Mouse (Mus musculus): ENCODE results near the gene Ska3. TPM values are rescaled to one million over a fixed set of nuclear protein-coding genes. Genes with fewer than 3 reads are reported as not detected.
"Not testable (repeated sequence)": the region's sequence is repeated elsewhere in the genome, so short reads cannot be mapped to it uniquely, and the experiment has no call there.

The Ska3 gene
- polyA plus RNA-seq, 1 experiment from 2014 or later: 30.2 TPM

- peaks cover 11% of the 10 kb centered on the region; the same call in 1 of the 2 replicates for H3K36me3 ChIP-seq (ENCODE audit: control insufficient read depth, insufficient read depth, low read length)
- ATAC-seq (replicated peaks; ENCODE audit: low FRiP score, low TSS enrichment, low read depth): no peak
- no peak overlapping the region for H3K4me3 ChIP-seq (ENCODE audit: low read depth, low read length)
- 90% methylated on average over 2 of the region's 2 CpGs for WGBS
- no peaks in the 10 kb centered on the region for H3K27me3 ChIP-seq (replicated peaks; ENCODE audit: control insufficient read depth, insufficient read depth, low read length)
- no peaks in the 10 kb centered on the region for H3K4me1 ChIP-seq (replicated peaks; ENCODE audit: control insufficient read depth, insufficient read depth, low read length)
- H3K27ac ChIP-seq (ENCODE audit: low read depth): no peak overlapping the region
- H3K9ac ChIP-seq (ENCODE audit: low read length): no peak overlapping the region
- no peaks in the 10 kb centered on the region for H3K9me3 ChIP-seq (ENCODE audit: control insufficient read depth, low read length)
- H3K4me2 ChIP-seq (ENCODE audit: low read length): no peak overlapping the region
- DNase-seq (ENCODE audit: low spot score): no peak
Observed at GRCm38 (mm10) chr14:57852961-57853360, 27.0 kb upstream of the Ska3 start.

GRCm38 (mm10) chr14:57850330-57850729, 24.3 kb upstream of the Ska3 start:
- no peaks in the 10 kb centered on the region for H3K9me3 ChIP-seq (ENCODE audit: control insufficient read depth, low read length)
- ATAC-seq (replicated peaks; ENCODE audit: low FRiP score, low TSS enrichment, low read depth): no peak
- H3K27ac ChIP-seq (ENCODE audit: low read depth): no peak overlapping the region
- H3K4me3 ChIP-seq (ENCODE audit: low read depth, low read length): no peak overlapping the region
- WGBS: 88% methylated on average over 3 of the region's 3 CpGs
- H3K27me3 ChIP-seq (replicated peaks; ENCODE audit: control insufficient read depth, insufficient read depth, low read length): no peaks in the 10 kb centered on the region
- H3K4me1 ChIP-seq (replicated peaks; ENCODE audit: control insufficient read depth, insufficient read depth, low read length): no peaks in the 10 kb centered on the region
- no peak for DNase-seq (ENCODE audit: low spot score)
- no peak overlapping the region for H3K4me2 ChIP-seq (ENCODE audit: low read length)
- H3K9ac ChIP-seq (ENCODE audit: low read length): no peak overlapping the region
- H3K36me3 ChIP-seq (ENCODE audit: control insufficient read depth, insufficient read depth, low read length): peaks cover 20% of the 10 kb centered on the region

- H3K9ac ChIP-seq (ENCODE audit: low read length): no peak overlapping the region
- H3K4me3 ChIP-seq (ENCODE audit: low read depth, low read length): no peak overlapping the region
- H3K27ac ChIP-seq (ENCODE audit: low read depth): no peak overlapping the region
- DNase-seq (ENCODE audit: low spot score) (no peak), ATAC-seq (replicated peaks; ENCODE audit: low FRiP score, low TSS enrichment, low read depth) (no peak)
- WGBS: 90% methylated on average over 2 of the region's 2 CpGs
- H3K27me3 ChIP-seq (replicated peaks; ENCODE audit: control insufficient read depth, insufficient read depth, low read length): no peaks in the 10 kb centered on the region
- peaks cover 30% of the 10 kb centered on the region for H3K36me3 ChIP-seq (ENCODE audit: control insufficient read depth, insufficient read depth, low read length)
- H3K4me2 ChIP-seq (ENCODE audit: low read length): no peak overlapping the region
- no peaks in the 10 kb centered on the region for H3K9me3 ChIP-seq (ENCODE audit: control insufficient read depth, low read length)
- no peaks in the 10 kb centered on the region for H3K4me1 ChIP-seq (replicated peaks; ENCODE audit: control insufficient read depth, insufficient read depth, low read length)
Observed at GRCm38 (mm10) chr14:57848646-57849045, 22.7 kb upstream of the Ska3 start.

- not testable (repeated sequence) for H3K27ac ChIP-seq (ENCODE audit: low read depth); H3K9me3 ChIP-seq (ENCODE audit: control insufficient read depth, low read length); ATAC-seq (replicated peaks; ENCODE audit: low FRiP score, low TSS enrichment, low read depth); H3K4me1 ChIP-seq (replicated peaks; ENCODE audit: control insufficient read depth, insufficient read depth, low read length); H3K4me3 ChIP-seq (ENCODE audit: low read depth, low read length); H3K4me2 ChIP-seq (ENCODE audit: low read length); H3K9ac ChIP-seq (ENCODE audit: low read length); DNase-seq (ENCODE audit: low spot score); H3K27me3 ChIP-seq (replicated peaks; ENCODE audit: control insufficient read depth, insufficient read depth, low read length)
- peaks cover 30% of the 10 kb centered on the region for H3K36me3 ChIP-seq (ENCODE audit: control insufficient read depth, insufficient read depth, low read length)
- 76% methylated on average over 5 of the region's 5 CpGs for WGBS
Observed at GRCm38 (mm10) chr14:57848061-57848460, 22.1 kb upstream of the Ska3 start.

- no peaks in the 10 kb centered on the region for H3K4me1 ChIP-seq (replicated peaks; ENCODE audit: control insufficient read depth, insufficient read depth, low read length)
- no peaks in the 10 kb centered on the region for H3K9me3 ChIP-seq (ENCODE audit: control insufficient read depth, low read length)
- DNase-seq (ENCODE audit: low spot score): no peak
- WGBS: 89% methylated on average over 3 of the region's 3 CpGs
- H3K4me2 ChIP-seq (ENCODE audit: low read length): no peak overlapping the region
- no peak overlapping the region for H3K4me3 ChIP-seq (ENCODE audit: low read depth, low read length)
- no peak overlapping the region for H3K27ac ChIP-seq (ENCODE audit: low read depth)
- no peaks in the 10 kb centered on the region for H3K27me3 ChIP-seq (replicated peaks; ENCODE audit: control insufficient read depth, insufficient read depth, low read length)
- no peak for ATAC-seq (replicated peaks; ENCODE audit: low FRiP score, low TSS enrichment, low read depth)
- H3K9ac ChIP-seq (ENCODE audit: low read length): no peak overlapping the region
- H3K36me3 ChIP-seq (ENCODE audit: control insufficient read depth, insufficient read depth, low read length): peaks cover 50% of the 10 kb centered on the region
Observed at GRCm38 (mm10) chr14:57844535-57844934, 18.6 kb upstream of the Ska3 start.

- WGBS: 95% methylated on average over 10 of the region's 10 CpGs
- no peak for ATAC-seq (replicated peaks; ENCODE audit: low FRiP score, low TSS enrichment, low read depth)
- peaks cover 58% of the 10 kb centered on the region for H3K36me3 ChIP-seq (ENCODE audit: control insufficient read depth, insufficient read depth, low read length)
Observed at GRCm38 (mm10) chr14:57835157-57835556, 9.2 kb upstream of the Ska3 start.

GRCm38 (mm10) chr14:57833526-57833925, 7.5 kb upstream of the Ska3 start:
- H3K4me2 ChIP-seq (ENCODE audit: low read length): no peak overlapping the region
- H3K4me3 ChIP-seq (ENCODE audit: low read depth, low read length): no peak overlapping the region
- H3K27me3 ChIP-seq (replicated peaks; ENCODE audit: control insufficient read depth, insufficient read depth, low read length): no peaks in the 10 kb centered on the region
- WGBS: 95% methylated on average over 2 of the region's 2 CpGs
- H3K9ac ChIP-seq (ENCODE audit: low read length): no peak overlapping the region
- H3K27ac ChIP-seq (ENCODE audit: low read depth): no peak overlapping the region
- no peaks in the 10 kb centered on the region for H3K4me1 ChIP-seq (replicated peaks; ENCODE audit: control insufficient read depth, insufficient read depth, low read length)
- ATAC-seq (replicated peaks; ENCODE audit: low FRiP score, low TSS enrichment, low read depth) (no peak), DNase-seq (ENCODE audit: low spot score) (no peak)
- H3K9me3 ChIP-seq (ENCODE audit: control insufficient read depth, low read length): no peaks in the 10 kb centered on the region
- H3K36me3 ChIP-seq (ENCODE audit: control insufficient read depth, insufficient read depth, low read length): peaks cover 47% of the 10 kb centered on the region

More at GRCm38 (mm10) chr14:57835157-57835556, 9.2 kb upstream of the Ska3 start:
- no peaks in the 10 kb centered on the region for H3K27me3 ChIP-seq (replicated peaks; ENCODE audit: control insufficient read depth, insufficient read depth, low read length)
- H3K4me3 ChIP-seq (ENCODE audit: low read depth, low read length): no peak overlapping the region
- no peak overlapping the region for H3K4me2 ChIP-seq (ENCODE audit: low read length)
- no peaks in the 10 kb centered on the region for H3K4me1 ChIP-seq (replicated peaks; ENCODE audit: control insufficient read depth, insufficient read depth, low read length)
- no peak overlapping the region for H3K27ac ChIP-seq (ENCODE audit: low read depth)
- no peak overlapping the region for H3K9ac ChIP-seq (ENCODE audit: low read length)
- H3K9me3 ChIP-seq (ENCODE audit: control insufficient read depth, low read length): no peaks in the 10 kb centered on the region
- no peak for DNase-seq (ENCODE audit: low spot score)

- Histone ChIP-seq H3K4me1 (replicated peaks; ENCODE audit: control insufficient read depth, insufficient read depth, low read length) (peaks cover 16% of the 10 kb centered on the region), H3K4me2 (ENCODE audit: low read length) (peak overlapping the region; percentile 81), H3K36me3 (ENCODE audit: control insufficient read depth, insufficient read depth, low read length) (peaks cover 15% of the 10 kb centered on the region), H3K27ac (ENCODE audit: low read depth) (no peak overlapping the region), H3K27me3 (replicated peaks; ENCODE audit: control insufficient read depth, insufficient read depth, low read length) (no peaks in the 10 kb centered on the region), H3K9ac (ENCODE audit: low read length) (peak overlapping the region; percentile 75), H3K9me3 (ENCODE audit: control insufficient read depth, low read length) (no peaks in the 10 kb centered on the region), H3K4me3 (ENCODE audit: low read depth, low read length) (peak overlapping the region; percentile 91)
- ATAC-seq (replicated peaks; ENCODE audit: low FRiP score, low TSS enrichment, low read depth) (no peak), DNase-seq (ENCODE audit: low spot score) (peak; percentile 53)
- 80% methylated on average over 1 of the region's 1 CpGs for WGBS
Observed at GRCm38 (mm10) chr14:57827284-57827683, 1.3 kb upstream of the Ska3 start.

GRCm38 (mm10) chr14:57820839-57821238, 5.1 kb downstream of the Ska3 start:
- H3K4me3 ChIP-seq (ENCODE audit: low read depth, low read length): no peak overlapping the region
- no peaks in the 10 kb centered on the region for H3K9me3 ChIP-seq (ENCODE audit: control insufficient read depth, low read length)
- H3K27me3 ChIP-seq (replicated peaks; ENCODE audit: control insufficient read depth, insufficient read depth, low read length): no peaks in the 10 kb centered on the region
- DNase-seq (ENCODE audit: low spot score) (no peak), ATAC-seq (replicated peaks; ENCODE audit: low FRiP score, low TSS enrichment, low read depth) (no peak)
- no peak overlapping the region for H3K9ac ChIP-seq (ENCODE audit: low read length)
- peaks cover 7% of the 10 kb centered on the region for H3K4me1 ChIP-seq (replicated peaks; ENCODE audit: control insufficient read depth, insufficient read depth, low read length)
- 78% methylated on average over 4 of the region's 4 CpGs for WGBS
- no peak overlapping the region for H3K27ac ChIP-seq (ENCODE audit: low read depth)
- peaks cover 58% of the 10 kb centered on the region for H3K36me3 ChIP-seq (ENCODE audit: control insufficient read depth, insufficient read depth, low read length)
- H3K4me2 ChIP-seq (ENCODE audit: low read length): no peak overlapping the region
